Mouse (Mus musculus) neural tube, embryonic 14.5 days (tissue): ENCODE measurements around the gene Miip. TPM values are rescaled to one million over a fixed set of nuclear protein-coding genes. Genes with fewer than 3 reads are reported as not detected.

Source experiments
- ATAC-seq: fragments of 200-750 bp; cut with Nextera tagmentation; 2 replicates; pipeline ENCODE4 v1.8.0; 2017; ENCODE audit warnings: low read depth, mild to moderate bottlenecking, moderate TSS enrichment, moderate library complexity
- H3K27ac ChIP-seq: fragments of 300-500 bp; sonication (generic); 2 replicates; pipeline ENCODE4 v1.5.1; 2014; ENCODE audit warnings: low read depth, mild to moderate bottlenecking, control low read depth, low read length, moderate library complexity, mixed read lengths
- H3K27me3 ChIP-seq: fragments of 300-500 bp; sonication (generic); 2 replicates; pipeline ENCODE4 v1.6.1; 2014; ENCODE audit warnings: low read length; ENCODE audit not compliant: control insufficient read depth, insufficient read depth
- H3K36me3 ChIP-seq: fragments of 300-500 bp; sonication (generic); 2 replicates; pipeline ENCODE4 v1.6.1; 2014; ENCODE audit warnings: low read length, mixed read lengths; ENCODE audit not compliant: control insufficient read depth, insufficient read depth
- H3K4me1 ChIP-seq: fragments of 300-500 bp; sonication (generic); 2 replicates; pipeline ENCODE4 v1.6.1; 2014; ENCODE audit warnings: low read length; ENCODE audit not compliant: control insufficient read depth, insufficient read depth
- H3K4me2 ChIP-seq: fragments of 300-500 bp; sonication (generic); 2 replicates; pipeline ENCODE4 v1.6.1; 2014; ENCODE audit warnings: mild to moderate bottlenecking, low read depth, low read length, control low read depth
- H3K4me3 ChIP-seq: fragments of 300-500 bp; sonication (generic); 2 replicates; pipeline ENCODE4 v1.5.1; 2014; ENCODE audit warnings: low read depth, low read length, control low read depth, mixed read lengths
- H3K9ac ChIP-seq: fragments of 300-500 bp; sonication (generic); replicated peaks from 2 replicates; pipeline ENCODE4 v1.6.1; 2014; ENCODE audit warnings: low read depth, mild to moderate bottlenecking, control low read depth, low read length, mixed read lengths
- H3K9me3 ChIP-seq: fragments of 300-500 bp; sonication (generic); 2 replicates; pipeline ENCODE4 v1.6.1; 2016; ENCODE audit warnings: low read length; ENCODE audit not compliant: control insufficient read depth
- WGBS: fragments of 180-500 bp; shearing (Covaris S2); extraction: QIAGEN DNeasy Blood & Tissue Kit; methylation state at CpG from one replicate; pipeline ENCODE4 v1.1.7; 2014; 5-methylcytosine and 5-hydroxymethylcytosine counted together
- polyA plus RNA-seq: library from polyadenylated mRNA; unstranded; fragments of >200 nt; fragmentation: Nextera tagmentation; extraction: Ambion mirVana; gene quantifications from 2 replicates; pipeline ENCODE4 v1.2.1, GENCODE M21; 2014

The Miip gene
- polyA plus RNA-seq, 1 experiment from 2014 or later = 22.8 TPM

DNA sequence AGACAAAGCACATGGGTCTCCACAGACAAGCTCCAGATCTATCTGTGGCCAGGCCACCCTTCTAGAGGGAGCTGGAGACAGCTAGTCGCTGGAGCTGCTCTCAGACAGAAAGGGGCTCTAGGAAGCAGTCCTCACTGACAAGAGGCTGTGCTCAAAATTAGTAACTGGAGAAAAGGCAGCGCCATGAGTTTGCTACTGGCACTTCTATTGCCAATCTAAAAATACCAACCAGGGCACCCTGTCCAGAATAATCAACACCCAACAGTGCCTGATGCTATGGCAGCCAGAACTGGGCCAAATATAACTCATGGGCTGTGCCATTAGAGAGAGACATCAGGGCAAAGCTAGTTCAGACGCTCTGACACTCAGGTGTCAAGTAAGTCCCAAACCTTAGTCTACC lies 28.7 kb upstream of the Miip start:
- Histone ChIP-seq H3K36me3 (peaks cover 54% of the 10 kb centered on the region), H3K9me3 (no peaks in the 10 kb centered on the region), H3K4me1 (no peaks in the 10 kb centered on the region), H3K4me2 (no peak overlapping the region), H3K4me3 (no peak overlapping the region), H3K27ac (no peak overlapping the region), H3K27me3 (no peaks in the 10 kb centered on the region), H3K9ac (no peak overlapping the region)
- ATAC-seq = no peak
- WGBS = 92% methylated on average over 3 of the region's 3 CpGs

GRCm38 (mm10) chr4:147896411-147896810 lies 27.8 kb upstream of the Miip start:
- Histone ChIP-seq H3K9me3 (no peaks in the 10 kb centered on the region), H3K4me3 (no peak overlapping the region), H3K36me3 (peaks cover 54% of the 10 kb centered on the region), H3K27ac (no peak overlapping the region), H3K9ac (no peak overlapping the region), H3K27me3 (no peaks in the 10 kb centered on the region), H3K4me1 (no peaks in the 10 kb centered on the region), H3K4me2 (no peak overlapping the region)
- 67% methylated on average over 1 of the region's 1 CpGs for WGBS
- ATAC-seq = no peak

- Histone ChIP-seq H3K27me3 (no peaks in the 10 kb centered on the region), H3K9ac (no peak overlapping the region), H3K4me1 (no peaks in the 10 kb centered on the region), H3K36me3 (peaks cover 57% of the 10 kb centered on the region), H3K4me3 (no peak overlapping the region), H3K9me3 (no peaks in the 10 kb centered on the region), H3K27ac (no peak overlapping the region), H3K4me2 (no peak overlapping the region)
- no peak for ATAC-seq
- WGBS = 94% methylated on average over 4 of the region's 4 CpGs
Observed at GRCm38 (mm10) chr4:147895815-147896330, 27.3 kb upstream of the Miip start.

- Histone ChIP-seq H3K9me3 (no peaks in the 10 kb centered on the region), H3K36me3 (peaks cover 62% of the 10 kb centered on the region), H3K4me1 (no peaks in the 10 kb centered on the region), H3K9ac (no peak overlapping the region), H3K27me3 (no peaks in the 10 kb centered on the region), H3K4me3 (no peak overlapping the region), H3K4me2 (no peak overlapping the region), H3K27ac (no peak overlapping the region)
- 90% methylated on average over 6 of the region's 6 CpGs for WGBS
- ATAC-seq = no peak
Observed at GRCm38 (mm10) chr4:147890341-147890740, 21.7 kb upstream of the Miip start.

- H3K27me3 ChIP-seq = no peaks in the 10 kb centered on the region
- WGBS = 90% methylated on average over 4 of the region's 4 CpGs
Observed at GRCm38 (mm10) chr4:147888237-147888636, 19.6 kb upstream of the Miip start.

DNA sequence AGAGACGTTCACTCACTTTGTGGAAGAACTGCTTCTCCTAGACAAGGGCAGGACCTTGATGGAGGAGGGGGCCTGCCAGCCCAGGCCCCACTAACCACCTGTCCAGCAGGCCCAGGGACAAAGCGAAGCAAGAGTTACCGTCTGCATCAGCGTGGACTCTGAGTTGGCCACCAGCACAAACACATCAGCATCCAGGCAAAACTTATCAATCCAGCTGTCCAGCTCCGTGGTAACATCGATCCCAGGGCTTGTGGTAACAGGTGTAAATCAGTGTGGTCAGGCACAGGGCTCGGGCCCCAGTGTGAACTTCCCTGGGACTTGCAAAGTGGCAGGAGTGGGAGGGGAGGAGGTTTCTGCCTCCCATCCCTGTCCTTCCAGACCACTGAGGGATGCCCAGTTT lies 18.7 kb upstream of the Miip start:
- H3K9me3 ChIP-seq = no peaks in the 10 kb centered on the region
- H3K4me3 ChIP-seq = no peak overlapping the region
- H3K4me1 ChIP-seq = no peaks in the 10 kb centered on the region
- H3K36me3 ChIP-seq = peaks cover 70% of the 10 kb centered on the region
- H3K27ac ChIP-seq = no peak overlapping the region
- no peak overlapping the region for H3K4me2 ChIP-seq
- H3K27me3 ChIP-seq = no peaks in the 10 kb centered on the region
- ATAC-seq = no peak
- WGBS = 95% methylated on average over 7 of the region's 7 CpGs
- no peak overlapping the region for H3K9ac ChIP-seq

More at GRCm38 (mm10) chr4:147888237-147888636, 19.6 kb upstream of the Miip start:
- no peak overlapping the region for H3K4me3 ChIP-seq
- no peaks in the 10 kb centered on the region for H3K4me1 ChIP-seq
- H3K9ac ChIP-seq = no peak overlapping the region
- no peak for ATAC-seq
- H3K27ac ChIP-seq = no peak overlapping the region
- H3K4me2 ChIP-seq = no peak overlapping the region
- peaks cover 60% of the 10 kb centered on the region for H3K36me3 ChIP-seq
- H3K9me3 ChIP-seq = no peaks in the 10 kb centered on the region

GRCm38 (mm10) chr4:147886158-147886557 lies 17.5 kb upstream of the Miip start:
- no peaks in the 10 kb centered on the region for H3K27me3 ChIP-seq
- 95% methylated on average over 12 of the region's 12 CpGs for WGBS
- no peak overlapping the region for H3K9ac ChIP-seq
- H3K9me3 ChIP-seq = no peaks in the 10 kb centered on the region
- H3K27ac ChIP-seq = no peak overlapping the region
- peaks cover 77% of the 10 kb centered on the region for H3K36me3 ChIP-seq
- no peak for ATAC-seq
- H3K4me1 ChIP-seq = no peaks in the 10 kb centered on the region
- no peak overlapping the region for H3K4me3 ChIP-seq
- no peak overlapping the region for H3K4me2 ChIP-seq

DNA sequence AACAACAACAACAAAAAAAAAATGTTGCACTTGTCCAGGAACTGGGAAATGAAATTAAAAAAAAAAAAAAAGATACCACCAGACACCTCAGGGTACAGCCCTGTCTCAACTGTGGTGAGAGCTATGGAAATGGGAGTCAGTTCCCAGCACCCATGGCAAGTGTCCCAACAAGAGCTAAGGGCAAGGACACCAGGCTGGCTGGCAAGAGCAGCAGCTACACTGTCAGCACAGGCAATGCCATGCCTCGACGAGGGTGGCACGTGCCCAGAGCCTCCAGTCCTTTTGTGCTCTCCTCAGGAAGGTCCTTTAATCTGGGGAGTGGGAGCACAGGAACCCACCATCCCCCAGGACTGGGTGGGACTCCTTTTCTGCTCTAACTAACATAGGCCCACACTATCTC lies 15.5 kb upstream of the Miip start:
- H3K36me3 ChIP-seq = peaks cover 72% of the 10 kb centered on the region
- WGBS = 82% methylated on average over 3 of the region's 3 CpGs
- no peak for ATAC-seq

DNA sequence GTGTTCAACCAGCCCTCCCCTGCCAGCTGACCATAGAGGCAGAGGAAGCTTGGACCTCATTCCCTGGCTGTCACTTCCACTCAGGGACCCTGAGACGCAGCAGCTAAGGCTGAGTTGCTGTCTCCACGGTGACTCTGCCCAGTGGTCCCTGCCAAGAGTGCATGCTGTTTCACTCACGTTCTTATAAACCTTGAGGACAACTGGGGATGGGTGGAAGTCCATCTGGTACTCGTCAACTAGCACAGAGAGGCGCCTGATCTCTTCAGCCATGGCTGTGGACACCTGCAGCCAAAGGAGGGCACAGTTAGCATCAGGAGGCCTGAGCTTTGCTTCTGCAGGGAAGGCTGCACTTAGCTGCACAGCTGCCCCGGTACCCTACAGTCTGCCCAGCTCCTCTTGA lies 14.4 kb upstream of the Miip start:
- no peak for ATAC-seq
- Histone ChIP-seq H3K9ac (no peak overlapping the region), H3K4me2 (no peak overlapping the region), H3K4me3 (no peak overlapping the region), H3K27me3 (no peaks in the 10 kb centered on the region), H3K4me1 (no peaks in the 10 kb centered on the region), H3K9me3 (no peaks in the 10 kb centered on the region), H3K36me3 (peaks cover 69% of the 10 kb centered on the region), H3K27ac (no peak overlapping the region)
- 90% methylated on average over 6 of the region's 6 CpGs for WGBS

More for the DNA sequence above, 15.5 kb upstream of the Miip start:
- no peak overlapping the region for H3K9ac ChIP-seq
- no peaks in the 10 kb centered on the region for H3K9me3 ChIP-seq
- H3K27me3 ChIP-seq = no peaks in the 10 kb centered on the region
- no peak overlapping the region for H3K4me2 ChIP-seq
- no peak overlapping the region for H3K4me3 ChIP-seq
- H3K4me1 ChIP-seq = no peaks in the 10 kb centered on the region
- no peak overlapping the region for H3K27ac ChIP-seq
